In the genomic region with DNA sequence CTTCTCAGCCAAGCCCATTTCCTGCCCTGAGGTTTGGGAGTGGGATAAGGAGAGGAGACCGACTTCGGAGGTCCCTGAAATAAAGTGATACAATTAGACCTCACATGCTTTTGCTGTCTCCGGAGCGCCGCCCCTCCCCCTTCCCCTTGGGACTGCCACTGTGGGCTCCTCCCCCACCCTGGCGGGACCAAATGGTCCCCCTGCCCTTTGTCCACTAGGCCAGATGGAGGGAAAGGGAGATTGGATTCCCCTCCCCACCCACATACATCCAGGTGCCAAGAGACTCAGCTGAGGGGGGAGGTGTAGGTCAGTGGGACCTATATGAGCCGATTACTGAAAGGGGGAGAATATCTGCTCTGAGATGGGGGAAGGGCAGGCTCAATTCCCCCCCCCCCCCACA, we compare ENCODE assay signal across 7 mouse cellular contexts. TPM values are rescaled to one million over a fixed set of nuclear protein-coding genes. Genes with fewer than 3 reads are reported as not detected.
DNase-seq lines count a peak whose midpoint lies in the region; ATAC-seq and TF ChIP-seq lines count a peak whose summit lies in the region.

No protein-coding gene starts in this region.

- H3K9me3 ChIP-seq in embryonic facial prominence, embryonic 10.5 days = no peaks in the 10 kb centered on the region
- no peaks in the 10 kb centered on the region for H3K9me3 ChIP-seq in intestine, embryonic 15.5 days
- no peaks in the 10 kb centered on the region for H3K9me3 ChIP-seq in liver, embryonic 15.5 days (replicated peaks)

- H3K79me2 ChIP-seq in C2C12 (ENCODE audit: control insufficient read depth, insufficient read depth) = peaks cover 41% of the 10 kb centered on the region

- peaks cover 41% of the 10 kb centered on the region for H3K79me3 ChIP-seq in C2C12 (ENCODE audit: low read depth)

- ATAC-seq in intestine, embryonic 15.5 days = no peak; the same call in 1 of the 2 replicates
- ATAC-seq in liver, embryonic 15.5 days (ENCODE audit: insufficient read depth) = 0 out of 2 replicates have a peak, but pooled peaks have one; percentile 4

- peak overlapping the region; percentile 99 for H3K27ac ChIP-seq in embryonic facial prominence, embryonic 10.5 days (replicated peaks)
- H3K27ac ChIP-seq in intestine, embryonic 15.5 days = peak overlapping the region; percentile 84
- H3K27ac ChIP-seq in liver, embryonic 15.5 days (replicated peaks) = 0 out of 2 replicates have a peak overlapping the region, but pooled peaks have one; percentile 31

- peaks cover under 1% of the 10 kb centered on the region for H3K36me3 ChIP-seq in C2C12 (ENCODE audit: control insufficient read depth, insufficient read depth)
- peaks cover 21% of the 10 kb centered on the region for H3K36me3 ChIP-seq in embryonic facial prominence, embryonic 10.5 days (replicated peaks)
- no peaks in the 10 kb centered on the region for H3K36me3 ChIP-seq in intestine, embryonic 15.5 days
- H3K36me3 ChIP-seq in liver, embryonic 15.5 days (replicated peaks) = no peaks in the 10 kb centered on the region; the same call in 1 of the 2 replicates

- peaks cover 91% of the 10 kb centered on the region for H3K4me1 ChIP-seq in embryonic facial prominence, embryonic 10.5 days
- H3K4me1 ChIP-seq in intestine, embryonic 15.5 days (replicated peaks) = peaks cover 78% of the 10 kb centered on the region
- peaks cover 60% of the 10 kb centered on the region for H3K4me1 ChIP-seq in liver, embryonic 15.5 days (replicated peaks)

- under 1% methylated on average over 7 of the region's 7 CpGs for WGBS in embryonic facial prominence, embryonic 10.5 days
- WGBS in intestine, embryonic 15.5 days = 8% methylated on average over 7 of the region's 7 CpGs
- 15% methylated on average over 7 of the region's 7 CpGs for WGBS in liver, embryonic 15.5 days (ENCODE audit: insufficient replicate concordance)

- 0 out of 2 replicates have a peak overlapping the region, but pooled peaks have one; percentile 10 for H3K9ac ChIP-seq in intestine, embryonic 15.5 days
- peak overlapping the region; percentile 29; the same call in 1 of the 2 replicates for H3K9ac ChIP-seq in liver, embryonic 15.5 days

- H3K4me3 ChIP-seq in C2C12 (ENCODE audit: insufficient read depth, poor library complexity, severe bottlenecking) = peak overlapping the region; percentile 63
- peak overlapping the region; percentile 86 for H3K4me3 ChIP-seq in embryonic facial prominence, embryonic 10.5 days
- H3K4me3 ChIP-seq in intestine, embryonic 15.5 days (replicated peaks) = peak overlapping the region; percentile 66
- peak overlapping the region; percentile 62 for H3K4me3 ChIP-seq in liver, embryonic 15.5 days (replicated peaks)

- H3ac ChIP-seq in C2C12 (ENCODE audit: control insufficient read depth, insufficient read length, low read depth) = no peak overlapping the region

- H3K27me3 ChIP-seq in C2C12 (ENCODE audit: control insufficient read depth, insufficient read depth, insufficient read length) = no peaks in the 10 kb centered on the region
- H3K27me3 ChIP-seq in embryonic facial prominence, embryonic 10.5 days (replicated peaks; ENCODE audit: low read depth, poor library complexity, severe bottlenecking) = no peaks in the 10 kb centered on the region
- no peaks in the 10 kb centered on the region for H3K27me3 ChIP-seq in intestine, embryonic 15.5 days (replicated peaks)
- peaks cover 52% of the 10 kb centered on the region for H3K27me3 ChIP-seq in liver, embryonic 15.5 days

- peak; percentile 41 for DNase-seq in 3T3-L1 (ENCODE audit: low read depth, low spot score)
- DNase-seq in embryonic facial prominence, embryonic 10.5 days (ENCODE audit: low spot score) = peak; percentile 85
- DNase-seq in ovary, postnatal 10 days (ENCODE audit: low spot score) = no peak
- DNase-seq in ovary, adult 18-20 months (ENCODE audit: low spot score) = no peak

- H3K4me2 ChIP-seq in intestine, embryonic 15.5 days (replicated peaks) = peak overlapping the region; percentile 93
- H3K4me2 ChIP-seq in liver, embryonic 15.5 days = peak overlapping the region; percentile 88

- no peak for TF ChIP-seq CTCF in C2C12 (IDR thresholded peaks at IDR 0.05; ENCODE audit: control insufficient read depth, insufficient read depth, insufficient read length)

TF ChIP-seq in C2C12, 6 proteins besides CTCF, POLR2A, EP300 and RAD21:
- no peak for TF ChIP-seq CEBPB (IDR thresholded peaks at IDR 0.05; ENCODE audit: low read depth)
- TF ChIP-seq MYOG (IDR thresholded peaks at IDR 0.05; ENCODE audit: control insufficient read depth, extremely low read depth, insufficient read length) = no peak
- TF ChIP-seq FOSL1 (IDR thresholded peaks at IDR 0.05; ENCODE audit: insufficient read depth, low read length, poor library complexity, severe bottlenecking) = no peak
- no peak for TF ChIP-seq MAX (IDR thresholded peaks at IDR 0.05)
- no peak for TF ChIP-seq MYOD1 (IDR thresholded peaks at IDR 0.05; ENCODE audit: control insufficient read depth, insufficient read length, low read depth)
- no peak for TF ChIP-seq USF1 (IDR thresholded peaks at IDR 0.05; ENCODE audit: low read depth)

RNA-seq across cellular contexts. Expression of a gene that starts 0.3 kb away (rescaled TPM):
- polyA plus RNA-seq in C2C12 (2012; fragmentation: generic; extraction: Trizol) = 294 TPM
- polyA plus RNA-seq in embryonic facial prominence, embryonic 10.5 days (2016; fragmentation: Nextera tagmentation; extraction: Ambion mirVana) = 320 and 346 TPM in 2 replicates
- polyA plus RNA-seq in intestine, embryonic 15.5 days (2015; fragmentation: Nextera tagmentation; extraction: Ambion mirVana) = 43.7 and 49.5 TPM in 2 replicates
- polyA plus RNA-seq in liver, embryonic 15.5 days (2015; fragmentation: Nextera tagmentation; extraction: Ambion mirVana) = 7.4 and 9.1 TPM in 2 replicates

RNA-seq across cellular contexts. Expression of a gene that starts 5.3 kb away (rescaled TPM):
- polyA plus RNA-seq in C2C12 (2012; fragmentation: generic; extraction: Trizol) = 18.4 TPM
- 40.1 and 40.4 TPM in 2 replicates for polyA plus RNA-seq in embryonic facial prominence, embryonic 10.5 days (2016; fragmentation: Nextera tagmentation; extraction: Ambion mirVana)
- 49.1 and 51.0 TPM in 2 replicates for polyA plus RNA-seq in intestine, embryonic 15.5 days (2015; fragmentation: Nextera tagmentation; extraction: Ambion mirVana)
- polyA plus RNA-seq in liver, embryonic 15.5 days (2015; fragmentation: Nextera tagmentation; extraction: Ambion mirVana) = 20.2 and 22.0 TPM in 2 replicates

RNA-seq across cellular contexts. Expression of a gene that starts 5.6 kb away (rescaled TPM):
- 6.1 TPM for polyA plus RNA-seq in C2C12 (2012; fragmentation: generic; extraction: Trizol)
- polyA plus RNA-seq in embryonic facial prominence, embryonic 10.5 days (2016; fragmentation: Nextera tagmentation; extraction: Ambion mirVana) = 6.0 and 6.4 TPM in 2 replicates
- 25.4 and 31.8 TPM in 2 replicates for polyA plus RNA-seq in intestine, embryonic 15.5 days (2015; fragmentation: Nextera tagmentation; extraction: Ambion mirVana)
- polyA plus RNA-seq in liver, embryonic 15.5 days (2015; fragmentation: Nextera tagmentation; extraction: Ambion mirVana) = 29.0 and 36.4 TPM in 2 replicates

RNA-seq across cellular contexts. Expression of a gene that starts 12.9 kb away (rescaled TPM):
- polyA plus RNA-seq in C2C12 (2012; fragmentation: generic; extraction: Trizol) = 0.29 TPM
- 0.16 and 0.55 TPM in 2 replicates for polyA plus RNA-seq in embryonic facial prominence, embryonic 10.5 days (2016; fragmentation: Nextera tagmentation; extraction: Ambion mirVana)
- polyA plus RNA-seq in intestine, embryonic 15.5 days (2015; fragmentation: Nextera tagmentation; extraction: Ambion mirVana) = 0.20 and 0.45 TPM in 2 replicates
- polyA plus RNA-seq in liver, embryonic 15.5 days (2015; fragmentation: Nextera tagmentation; extraction: Ambion mirVana) = not detected in 2 replicates

RNA-seq across cellular contexts. Expression of a gene that starts 14.7 kb away (rescaled TPM):
- 21.4 TPM for polyA plus RNA-seq in C2C12 (2012; fragmentation: generic; extraction: Trizol)
- 43.2 and 46.1 TPM in 2 replicates for polyA plus RNA-seq in embryonic facial prominence, embryonic 10.5 days (2016; fragmentation: Nextera tagmentation; extraction: Ambion mirVana)
- 47.7 and 48.7 TPM in 2 replicates for polyA plus RNA-seq in intestine, embryonic 15.5 days (2015; fragmentation: Nextera tagmentation; extraction: Ambion mirVana)
- polyA plus RNA-seq in liver, embryonic 15.5 days (2015; fragmentation: Nextera tagmentation; extraction: Ambion mirVana) = 32.4 and 35.5 TPM in 2 replicates

Comparison
In these comparisons a context has a peak if more than half of its experiments do, and no peak if none do; other contexts are left out.
1. DNase-seq: peak in 3T3-L1 (single experiment) and embryonic facial prominence, embryonic 10.5 days (single experiment); none in ovary, postnatal 10 days (single experiment) and ovary, adult 18-20 months (single experiment).
2. H3K27ac ChIP-seq: peak in every context shown above with its lines; median percentile 99 in embryonic facial prominence, embryonic 10.5 days; 84 in intestine, embryonic 15.5 days; 31 in liver, embryonic 15.5 days.
3. Peak in every context shown above with its lines, with median percentiles within 50 percentile points of each other: H3K4me3 ChIP-seq.